8 mouse cellular contexts compared by ENCODE assay signal in the genomic region with DNA sequence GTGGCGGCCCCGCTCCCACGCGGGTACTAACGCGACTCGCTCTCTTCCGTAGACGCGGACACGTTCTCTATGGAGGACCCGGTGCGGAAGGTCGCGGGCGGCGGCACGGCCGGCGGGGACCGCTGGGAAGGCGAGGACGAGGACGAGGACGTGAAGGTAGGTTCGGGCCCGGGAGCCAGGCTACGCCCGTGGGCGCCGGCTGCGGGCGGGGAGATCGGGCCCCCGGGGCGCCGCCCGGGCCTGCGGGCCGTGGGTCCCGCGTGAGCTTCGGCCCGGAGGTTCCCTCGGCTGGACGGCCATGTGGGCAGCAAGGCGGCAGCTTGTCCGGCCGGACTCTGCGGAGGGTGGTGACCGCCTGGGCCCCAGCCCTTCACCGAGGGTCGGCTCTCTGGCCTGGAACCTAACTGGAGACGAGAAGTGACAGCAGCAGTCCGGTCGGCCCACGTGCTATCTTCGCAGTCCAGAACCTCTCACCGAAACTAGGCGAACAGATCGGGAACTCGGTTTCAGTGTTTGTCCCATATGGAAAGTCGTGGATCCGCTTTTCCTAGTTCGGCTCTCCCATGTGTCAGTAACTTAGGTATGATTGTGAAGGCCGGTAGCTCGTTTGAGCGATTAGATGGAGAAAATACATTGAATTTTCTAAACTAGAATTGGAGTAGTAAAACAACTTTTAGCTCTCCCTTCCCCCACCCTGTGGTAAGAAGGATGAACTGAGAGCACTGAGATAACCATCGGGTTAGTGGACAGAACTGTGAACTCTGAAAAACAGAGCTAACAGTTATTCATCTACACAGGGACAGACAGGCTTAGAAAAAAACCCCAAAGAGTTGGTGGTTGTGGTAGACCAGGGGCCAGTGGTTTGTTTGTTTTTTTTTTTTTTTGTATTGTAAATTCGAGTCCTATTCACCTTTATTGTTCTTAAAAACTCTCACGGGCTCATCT. TPM values are rescaled to one million over a fixed set of nuclear protein-coding genes. Genes with fewer than 3 reads are reported as not detected.
DNase-seq lines count a peak whose midpoint lies in the region; ATAC-seq and TF ChIP-seq lines count a peak whose summit lies in the region.

No protein-coding gene starts in this region.

- 1% methylated on average over 70 of the region's 71 CpGs for WGBS in forebrain, embryonic 11.5 days
- 1% methylated on average over 71 of the region's 71 CpGs for WGBS in hindbrain, embryonic 10.5 days
- WGBS in spleen, adult 2 months: under 1% methylated on average over 70 of the region's 71 CpGs

- no peaks in the 10 kb centered on the region for H3K36me3 ChIP-seq in forebrain, embryonic 11.5 days (ENCODE audit: control insufficient read depth, insufficient read depth, low read length)
- H3K36me3 ChIP-seq in hindbrain, embryonic 10.5 days: peaks cover 33% of the 10 kb centered on the region
- H3K36me3 ChIP-seq in spleen, adult 2 months (ENCODE audit: control insufficient read depth, insufficient read depth, low read length): peaks cover 2% of the 10 kb centered on the region

- peak overlapping the region; percentile 79 for H3K9ac ChIP-seq in forebrain, embryonic 11.5 days (ENCODE audit: low read length)

- H3K4me2 ChIP-seq in forebrain, embryonic 11.5 days (ENCODE audit: low read depth, low read length, severe bottlenecking): peak overlapping the region; percentile 78

- no peaks in the 10 kb centered on the region for H3K4me1 ChIP-seq in forebrain, embryonic 11.5 days (replicated peaks; ENCODE audit: control insufficient read depth, insufficient read depth, low read length)
- peaks cover 15% of the 10 kb centered on the region for H3K4me1 ChIP-seq in hindbrain, embryonic 10.5 days (replicated peaks)
- H3K4me1 ChIP-seq in spleen, adult 2 months (ENCODE audit: control insufficient read depth, insufficient read depth, insufficient read length): peaks cover 3% of the 10 kb centered on the region

- peak; percentile 60 for DNase-seq in cerebellum, postnatal 10 days
- DNase-seq in cerebellum, adult 11 months: no peak
- peak; percentile 81 for DNase-seq in adrenal gland, adult 2 months
- DNase-seq in forebrain, embryonic 11.5 days (ENCODE audit: low spot score): peak; percentile 78
- peak; percentile 65 for DNase-seq in hindbrain, embryonic 10.5 days (ENCODE audit: low spot score)
- peak; percentile 19 to 51 for DNase-seq in left cerebral cortex, postnatal 25 days (ENCODE audit: low spot score in 2 of 2)
- peak; percentile 12 to 32 for DNase-seq in spleen, adult 2 months (ENCODE audit: low read depth in 1 of 2, low spot score in 2 of 2)

- H3K4me3 ChIP-seq in forebrain, embryonic 11.5 days (ENCODE audit: low read depth, low read length): peak overlapping the region; percentile 87
- H3K4me3 ChIP-seq in hindbrain, embryonic 10.5 days: peak overlapping the region; percentile 96
- peak overlapping the region; percentile 85 for H3K4me3 ChIP-seq in spleen, adult 2 months (ENCODE audit: extremely low read depth, insufficient read depth, insufficient read length)

- intact Hi-C loops in left cerebral cortex, postnatal 25 days (cut with DNase I): loop anchor here (1.0 to 2.0 kb wide), 2 partner anchors 72 to 118 kb away; partner anchors contain the start of genes B2m, Ctdspl2 and Mageb3

- no peak for TF ChIP-seq CTCF in spleen, adult 2 months (IDR thresholded peaks at IDR 0.05; ENCODE audit: extremely low read depth, insufficient read depth, insufficient read length, insufficient replicate concordance)

- H3K27ac ChIP-seq in forebrain, embryonic 11.5 days (ENCODE audit: low read depth, low read length): peak overlapping the region; percentile 70
- peak overlapping the region; percentile 94 for H3K27ac ChIP-seq in hindbrain, embryonic 10.5 days
- H3K27ac ChIP-seq in spleen, adult 2 months (ENCODE audit: insufficient read depth, low read length): peak overlapping the region; percentile 76

- no peaks in the 10 kb centered on the region for H3K27me3 ChIP-seq in forebrain, embryonic 11.5 days (ENCODE audit: control insufficient read depth, insufficient read depth, low read length)
- H3K27me3 ChIP-seq in hindbrain, embryonic 10.5 days (ENCODE audit: insufficient read depth, poor library complexity, severe bottlenecking): no peaks in the 10 kb centered on the region
- no peaks in the 10 kb centered on the region for H3K27me3 ChIP-seq in spleen, adult 2 months (ENCODE audit: control insufficient read depth, insufficient read depth, low read length)

- no peaks in the 10 kb centered on the region for H3K9me3 ChIP-seq in forebrain, embryonic 11.5 days (ENCODE audit: control insufficient read depth, low read length)
- no peaks in the 10 kb centered on the region for H3K9me3 ChIP-seq in hindbrain, embryonic 10.5 days

- ATAC-seq in forebrain, embryonic 11.5 days (replicated peaks; ENCODE audit: low FRiP score): peak; percentile 72
- peak; percentile 7 for ATAC-seq in megakaryocyte progenitor cell, adult 5-6 weeks (replicated peaks; ENCODE audit: poor library complexity)

- TF ChIP-seq POLR2A in spleen, adult 2 months (IDR thresholded peaks at IDR 0.05; ENCODE audit: low read depth, low read length): no peak

RNA-seq across cellular contexts. Expression of gene Eif3j1, which starts 0.7 kb away (rescaled TPM):
- 10 to 100 TPM; 15.7 to 21.1 TPM for total RNA-seq in adrenal gland, adult 2 months (2021)
- 6.0 and 7.8 TPM in 2 replicates for polyA plus RNA-seq in adrenal gland, adult 2 months (2012; rRNA removed)
- polyA plus RNA-seq in forebrain, embryonic 11.5 days (2014; fragmentation: Nextera tagmentation; extraction: Ambion mirVana): 14.5 and 16.0 TPM in 2 replicates
- 9.8 and 12.3 TPM in 2 replicates for polyA plus RNA-seq in hindbrain, embryonic 10.5 days (2016; fragmentation: Nextera tagmentation; extraction: Ambion mirVana)
- 10 to 100 TPM; 19.3 to 20.5 TPM for total RNA-seq in left cerebral cortex, postnatal 25 days (2021)
- total RNA-seq in megakaryocyte progenitor cell, adult 5-6 weeks (2015): 33.0 and 33.2 TPM in 2 replicates
- 29.2 and 29.4 TPM in 2 replicates for total RNA-seq in megakaryocyte progenitor cell, adult 5-6 weeks (2017)
- 3.2 and 4.7 TPM in 2 replicates for polyA plus RNA-seq in spleen, adult 2 months (2012; rRNA removed)
